8 mouse cellular contexts compared by ENCODE assay signal in genomic region chr6:128300134-128301001, GRCm38 (mm10). TPM values are rescaled to one million over a fixed set of nuclear protein-coding genes. Genes with fewer than 3 reads are reported as not detected.
DNase-seq lines count a peak whose midpoint lies in the region; ATAC-seq and TF ChIP-seq lines count a peak whose summit lies in the region.

Gene Tead4, minus strand, starts transcription at chr6:128300823.

- H3K36me3 ChIP-seq in embryonic facial prominence, embryonic 10.5 days (replicated peaks) = no peaks in the 10 kb centered on the region
- H3K36me3 ChIP-seq in neural tube, embryonic 15.5 days = no peaks in the 10 kb centered on the region

- no peak for TF ChIP-seq CTCF in lung, adult 2 months (IDR thresholded peaks at IDR 0.05; ENCODE audit: insufficient read depth, low read length)

- peak; percentile 19 for DNase-seq in thymus, postnatal 4 days
- DNase-seq in thymus, postnatal 14 days = no peak
- peak; percentile 80 for DNase-seq in embryonic facial prominence, embryonic 10.5 days (ENCODE audit: low spot score)
- peak; percentile 73 to 79 for DNase-seq in heart, adult 9 months (ENCODE audit: low spot score in 2 of 2)
- DNase-seq in kidney, adult 18-20 months = peak; percentile 87
- peak; percentile 86 for DNase-seq in lung, adult 2 months
- no peak for DNase-seq in c-Kit-positive CD71-positive TER-119-positive erythroid progenitor cells, embryonic 14.5 days (ENCODE audit: low spot score)

- peaks cover 76% of the 10 kb centered on the region for H3K27me3 ChIP-seq in embryonic facial prominence, embryonic 10.5 days (replicated peaks; ENCODE audit: low read depth, poor library complexity, severe bottlenecking)
- peaks cover 54% of the 10 kb centered on the region for H3K27me3 ChIP-seq in neural tube, embryonic 15.5 days (replicated peaks)

- ATAC-seq in neural tube, embryonic 15.5 days (ENCODE audit: low FRiP score) = peak; percentile 64

- H3K4me1 ChIP-seq in embryonic facial prominence, embryonic 10.5 days = peaks cover 49% of the 10 kb centered on the region
- H3K4me1 ChIP-seq in lung, adult 2 months (ENCODE audit: control insufficient read depth, insufficient read depth, low read length) = peaks cover 30% of the 10 kb centered on the region
- peaks cover 30% of the 10 kb centered on the region for H3K4me1 ChIP-seq in neural tube, embryonic 15.5 days

- H3K4me2 ChIP-seq in neural tube, embryonic 15.5 days = peak within 1 kb of the TSS; percentile 100

- under 1% methylated on average over 81 of the region's 81 CpGs for WGBS in embryonic facial prominence, embryonic 10.5 days
- WGBS in lung, adult 2 months = under 1% methylated on average over 80 of the region's 81 CpGs
- under 1% methylated on average over 80 of the region's 81 CpGs for WGBS in neural tube, embryonic 15.5 days

- H3K27ac ChIP-seq in embryonic facial prominence, embryonic 10.5 days (replicated peaks) = peak within 1 kb of the TSS; percentile 80
- no peak within 1 kb of the TSS for H3K27ac ChIP-seq in neural tube, embryonic 15.5 days (replicated peaks)

- H3K9ac ChIP-seq in neural tube, embryonic 15.5 days (replicated peaks) = peak within 1 kb of the TSS; percentile 60

- peak within 1 kb of the TSS; percentile 85 for H3K4me3 ChIP-seq in embryonic facial prominence, embryonic 10.5 days
- peak within 1 kb of the TSS; percentile 79 for H3K4me3 ChIP-seq in lung, adult 2 months (replicated peaks; ENCODE audit: extremely low read depth, low read depth, low read length)
- H3K4me3 ChIP-seq in neural tube, embryonic 15.5 days (replicated peaks) = peak within 1 kb of the TSS; percentile 65

- H3K9me3 ChIP-seq in embryonic facial prominence, embryonic 10.5 days = peaks cover 5% of the 10 kb centered on the region; the same call in 1 of the 2 replicates
- H3K9me3 ChIP-seq in neural tube, embryonic 15.5 days (replicated peaks) = no peaks in the 10 kb centered on the region

- peak; percentile 76 for TF ChIP-seq POLR2A in lung, adult 2 months (IDR thresholded peaks at IDR 0.05; ENCODE audit: borderline replicate concordance, extremely low read depth, low read depth, low read length)

RNA-seq across cellular contexts. Expression of gene Tead4, which starts in this region (rescaled TPM):
- 2.9 and 3.2 TPM in 2 replicates for polyA plus RNA-seq in embryonic facial prominence, embryonic 10.5 days (2016; fragmentation: Nextera tagmentation; extraction: Ambion mirVana)
- polyA plus RNA-seq in lung, adult 2 months (2012; rRNA removed) = 13.6 and 16.6 TPM in 2 replicates
- polyA plus RNA-seq in neural tube, embryonic 15.5 days (2015; fragmentation: Nextera tagmentation; extraction: Ambion mirVana) = 0.89 and 0.93 TPM in 2 replicates

Comparison
In these comparisons a context has a peak if more than half of its experiments do, and no peak if none do; other contexts are left out.
1. DNase-seq: peak in thymus, postnatal 4 days (single experiment), embryonic facial prominence, embryonic 10.5 days (single experiment), heart, adult 9 months (2 of 2), kidney, adult 18-20 months (single experiment) and lung, adult 2 months (single experiment); none in thymus, postnatal 14 days (single experiment) and c-Kit-positive CD71-positive TER-119-positive erythroid progenitor cells, embryonic 14.5 days (single experiment).
2. Peak in ATAC-seq, H3K4me3 ChIP-seq, H3K9ac ChIP-seq and H3K4me2 ChIP-seq in neural tube, embryonic 15.5 days; RNA of the gene not detected or under 1 TPM.
3. Peak in every context shown above with its lines, with median percentiles within 50 percentile points of each other: H3K4me3 ChIP-seq.